8 mouse cellular contexts compared by ENCODE assay signal in genomic region chr1:157443723-157444561, GRCm38 (mm10). TPM values are rescaled to one million over a fixed set of nuclear protein-coding genes. Genes with fewer than 3 reads are reported as not detected.
DNase-seq lines count a peak whose midpoint lies in the region; ATAC-seq and TF ChIP-seq lines count a peak whose summit lies in the region.

No protein-coding gene starts in this region.

- TF ChIP-seq CTCF in CH12.LX (conservative IDR thresholded peaks at IDR 0.05 in 1 of 2, IDR thresholded peaks at IDR 0.05 in 1 of 2; ENCODE audit: low read depth in 2 of 2, low read length in 2 of 2) = no peak

- dilution Hi-C loops in CH12.LX (cut with MboI; ENCODE audit: extremely low pct_ligation_motif_present, extremely low pct_unique_long_range_greater_than_20kb, low sequenced_read_pairs) = no loop called here

- ATAC-seq in heart, embryonic 14.5 days (ENCODE audit: insufficient number of reproducible peaks, insufficient read depth, low FRiP score, low read depth) = peak; percentile 14; the same call in 1 of the 2 replicates
- no peak for ATAC-seq in liver, embryonic 12.5 days

- H3K36me3 ChIP-seq in CH12.LX (replicated peaks in 1 of 2; ENCODE audit: control insufficient read depth in 1 of 2, insufficient read depth in 1 of 2, low read length in 1 of 2) = no peaks in the 10 kb centered on the region
- no peaks in the 10 kb centered on the region for H3K36me3 ChIP-seq in heart, embryonic 14.5 days (ENCODE audit: control insufficient read depth, insufficient read depth, low read length)
- H3K36me3 ChIP-seq in liver, embryonic 12.5 days = no peaks in the 10 kb centered on the region

- in situ Hi-C loops in CH12.LX (cut with MboI; ENCODE audit: low pct_ligation_motif_present, low pct_unique_long_range_greater_than_20kb, low sequenced_read_pairs) = loop anchor here (10.0 kb wide), 1 partner anchor 359 kb away; no protein-coding TSS in a partner anchor

- 8% methylated on average over 19 of the region's 19 CpGs for WGBS in heart, embryonic 14.5 days
- WGBS in liver, embryonic 12.5 days (ENCODE audit: insufficient replicate concordance) = 17% methylated on average over 19 of the region's 19 CpGs

- no peaks in the 10 kb centered on the region for H3K9me3 ChIP-seq in CH12.LX (replicated peaks; ENCODE audit: low read length)
- H3K9me3 ChIP-seq in heart, embryonic 14.5 days (ENCODE audit: control insufficient read depth, low read length) = no peaks in the 10 kb centered on the region
- H3K9me3 ChIP-seq in liver, embryonic 12.5 days (replicated peaks) = no peaks in the 10 kb centered on the region

- peaks cover 10 to 50% of the 10 kb centered on the region in 2 experiments; a peak in 3 of 4 replicates for H3K4me1 ChIP-seq in CH12.LX (ENCODE audit: control insufficient read depth in 1 of 2, insufficient read depth in 2 of 2)
- peaks cover 34 to 57% of the 10 kb centered on the region in 2 experiments for H3K4me1 ChIP-seq in heart, embryonic 14.5 days (ENCODE audit: control insufficient read depth in 2 of 2, insufficient read depth in 2 of 2, low read length in 2 of 2)
- H3K4me1 ChIP-seq in liver, embryonic 12.5 days = peaks cover 20% of the 10 kb centered on the region

- H3K79me2 ChIP-seq in CH12.LX (replicated peaks; ENCODE audit: control insufficient read depth, extremely low read depth, insufficient read depth, poor library complexity, severe bottlenecking) = no peaks in the 10 kb centered on the region

- no peak overlapping the region for H3K4me3 ChIP-seq in CH12.LX (replicated peaks in 1 of 3; ENCODE audit: low read depth in 2 of 3, low read length in 2 of 3, poor library complexity in 1 of 3)
- peak overlapping the region in 1 of 2 experiments; percentile 14; a peak in 2 of 4 replicates for H3K4me3 ChIP-seq in heart, embryonic 14.5 days (ENCODE audit: control insufficient read depth in 1 of 2, insufficient read depth in 1 of 2, low read depth in 1 of 2, low read length in 2 of 2)
- no peak overlapping the region for H3K4me3 ChIP-seq in liver, embryonic 12.5 days

- no peak for TF ChIP-seq POLR2A in CH12.LX (IDR thresholded peaks at IDR 0.05; ENCODE audit: low read depth, low read length)

- TF ChIP-seq RAD21 in CH12.LX (IDR thresholded peaks at IDR 0.05; ENCODE audit: low read depth, low read length) = no peak

- no peak overlapping the region for H3K9ac ChIP-seq in CH12.LX (ENCODE audit: insufficient read depth, low read depth)
- H3K9ac ChIP-seq in heart, embryonic 14.5 days (ENCODE audit: low read length) = peak overlapping the region; percentile 69
- H3K9ac ChIP-seq in liver, embryonic 12.5 days = peak overlapping the region; percentile 10; the same call in 1 of the 2 replicates

- H3K27me3 ChIP-seq in CH12.LX (replicated peaks) = no peaks in the 10 kb centered on the region
- H3K27me3 ChIP-seq in heart, embryonic 14.5 days (ENCODE audit: control insufficient read depth, insufficient read depth, low read length) = no peaks in the 10 kb centered on the region
- peaks cover 3% of the 10 kb centered on the region; the same call in 1 of the 2 replicates for H3K27me3 ChIP-seq in liver, embryonic 12.5 days (replicated peaks)

- no peak for DNase-seq in CH12.LX (ENCODE audit: extremely low read depth)
- DNase-seq in MN1 (ENCODE audit: low spot score) = peak; percentile 62
- no peak for DNase-seq in B cell, adult 2 months
- no peak for DNase-seq in frontal cortex, adult 2 months (ENCODE audit: extremely low spot score in 1 of 2, low spot score in 1 of 2)
- DNase-seq in thymus, adult 18-20 months = no peak
- no peak for DNase-seq in ovary, postnatal 10 days (ENCODE audit: low spot score)

- TF ChIP-seq EP300 in CH12.LX (IDR thresholded peaks at IDR 0.05; ENCODE audit: low read length) = no peak

- no peak overlapping the region for H3K4me2 ChIP-seq in CH12.LX (ENCODE audit: insufficient read depth, low read depth, poor library complexity, severe bottlenecking)
- peak overlapping the region; percentile 66 for H3K4me2 ChIP-seq in heart, embryonic 14.5 days (ENCODE audit: low read length)
- H3K4me2 ChIP-seq in liver, embryonic 12.5 days = peak overlapping the region; percentile 52

- no peak overlapping the region for H3K27ac ChIP-seq in CH12.LX (ENCODE audit: insufficient read depth, low read depth)
- peak overlapping the region; percentile 96 to 98 for H3K27ac ChIP-seq in heart, embryonic 14.5 days (replicated peaks in 1 of 2; ENCODE audit: control insufficient read depth in 1 of 2, insufficient read depth in 1 of 2, low read depth in 2 of 2, low read length in 2 of 2)
- H3K27ac ChIP-seq in liver, embryonic 12.5 days = peak overlapping the region; percentile 9; the same call in 1 of the 2 replicates

TF ChIP-seq in CH12.LX, 34 proteins besides CTCF, POLR2A, EP300 and RAD21:
- 0 out of 2 replicates have a peak, but pooled peaks have one; percentile 38 for TF ChIP-seq ZNF384 (IDR thresholded peaks at IDR 0.05; ENCODE audit: low read depth, low read length)
- TF ChIP-seq PAX5 (IDR thresholded peaks at IDR 0.05; ENCODE audit: low read length) = no peak

RNA-seq across cellular contexts. Expression of gene Cryzl2, which starts 14.4 kb away (rescaled TPM):
- total RNA-seq in CH12.LX (2012; rRNA removed) = 24.6 and 41.0 TPM in 2 replicates
- 23.6 and 25.0 TPM in 2 replicates for total RNA-seq in CH12.LX (2014; rRNA removed)
- polyA plus RNA-seq in CH12.LX (2012; ENCODE audit: insufficient read length, low read depth) = 22.5 and 28.3 TPM in 2 replicates
- 37.9 and 39.2 TPM in 2 replicates for polyA plus RNA-seq in heart, embryonic 14.5 days (2014; fragmentation: Nextera tagmentation; extraction: Ambion mirVana)
- polyA plus RNA-seq in liver, embryonic 12.5 days (2016; fragmentation: Nextera tagmentation; extraction: Ambion mirVana) = 6.8 and 7.0 TPM in 2 replicates
- polyA plus RNA-seq in frontal cortex, adult 2 months (2012; rRNA removed) = 14.8 and 16.0 TPM in 2 replicates

RNA-seq across cellular contexts. Expression of gene Rasal2, which starts 31.5 kb away (rescaled TPM):
- total RNA-seq in CH12.LX (2012; rRNA removed) = 1.4 and 1.7 TPM in 2 replicates
- total RNA-seq in CH12.LX (2014; rRNA removed) = 1.5 and 1.6 TPM in 2 replicates
- 2.0 and 2.6 TPM in 2 replicates for polyA plus RNA-seq in CH12.LX (2012; ENCODE audit: insufficient read length, low read depth)
- 24.8 and 26.6 TPM in 2 replicates for polyA plus RNA-seq in heart, embryonic 14.5 days (2014; fragmentation: Nextera tagmentation; extraction: Ambion mirVana)
- polyA plus RNA-seq in liver, embryonic 12.5 days (2016; fragmentation: Nextera tagmentation; extraction: Ambion mirVana) = 3.4 and 3.8 TPM in 2 replicates
- 26.5 and 27.2 TPM in 2 replicates for polyA plus RNA-seq in frontal cortex, adult 2 months (2012; rRNA removed)
